Mouse (Mus musculus): ENCODE measurements around the gene Mex3b.

Mex3b gene

GRCm38 (mm10) chr7:82867271-82868121, at the start of gene Mex3b:
Mex3b (plus strand) TSS chr7:82867333.
- in situ Hi-C loops (cut with MseI, MboI), result no loop called here

GRCm38 (mm10) chr7:82819541-82819940, 47.6 kb upstream of the Mex3b start:
- in situ Hi-C loops (cut with MseI, MboI), result no loop called here

GRCm38 (mm10) chr7:82820661-82821060, 46.5 kb upstream of the Mex3b start:
- in situ Hi-C loops (cut with MseI, MboI), result no loop called here

- in situ Hi-C loops (cut with MseI, MboI), result no loop called here
Measured at GRCm38 (mm10) chr7:82821501-82821900, 45.6 kb upstream of the Mex3b start.

- in situ Hi-C loops (cut with MseI, MboI), result no loop called here
Measured at GRCm38 (mm10) chr7:82822528-82822927, 44.6 kb upstream of the Mex3b start.

- in situ Hi-C loops (cut with MseI, MboI), result no loop called here
Measured at GRCm38 (mm10) chr7:82828193-82828592, 38.9 kb upstream of the Mex3b start.

- in situ Hi-C loops (cut with MseI, MboI), result no loop called here
Measured at GRCm38 (mm10) chr7:82829516-82829915, 37.6 kb upstream of the Mex3b start.

- in situ Hi-C loops (cut with MseI, MboI), result no loop called here
Measured at GRCm38 (mm10) chr7:82834471-82834870, 32.7 kb upstream of the Mex3b start.

GRCm38 (mm10) chr7:82838414-82838813, 28.7 kb upstream of the Mex3b start:
- in situ Hi-C loops (cut with MseI, MboI), result no loop called here

- in situ Hi-C loops (cut with MseI, MboI), result no loop called here
Measured at GRCm38 (mm10) chr7:82838965-82839675, 28.0 kb upstream of the Mex3b start.

- in situ Hi-C loops (cut with MseI, MboI), result no loop called here
Measured at GRCm38 (mm10) chr7:82842222-82842920, 24.8 kb upstream of the Mex3b start.

- in situ Hi-C loops (cut with MseI, MboI), result no loop called here
Measured at GRCm38 (mm10) chr7:82850756-82851155, 16.4 kb upstream of the Mex3b start.

- in situ Hi-C loops (cut with MseI, MboI), result no loop called here
Measured at GRCm38 (mm10) chr7:82851670-82852069, 15.5 kb upstream of the Mex3b start.

GRCm38 (mm10) chr7:82854195-82854766, 12.9 kb upstream of the Mex3b start:
- in situ Hi-C loops (cut with MseI, MboI), result no loop called here

GRCm38 (mm10) chr7:82858611-82859010, 8.5 kb upstream of the Mex3b start:
- in situ Hi-C loops (cut with MseI, MboI), result no loop called here

GRCm38 (mm10) chr7:82860626-82861025, 6.5 kb upstream of the Mex3b start:
- in situ Hi-C loops (cut with MseI, MboI), result no loop called here

- in situ Hi-C loops (cut with MseI, MboI), result no loop called here
Measured at GRCm38 (mm10) chr7:82863341-82863740, 3.8 kb upstream of the Mex3b start.

- in situ Hi-C loops (cut with MseI, MboI), result no loop called here
Measured at GRCm38 (mm10) chr7:82864260-82864990, 2.7 kb upstream of the Mex3b start.

- in situ Hi-C loops (cut with MseI, MboI), result no loop called here
Measured at GRCm38 (mm10) chr7:82864991-82865771, 2.0 kb upstream of the Mex3b start.

- in situ Hi-C loops (cut with MseI, MboI), result no loop called here
Measured at GRCm38 (mm10) chr7:82865834-82866485, 1.2 kb upstream of the Mex3b start.

All from mouse trophoblast stem cell (cell line).